Mouse (Mus musculus) B cell, adult 2 months (primary cell): Measurements from ENCODE around the gene Lrig2.
"Not testable (repeated sequence)": the region's sequence is repeated elsewhere in the genome, so short reads cannot be mapped to it uniquely, and the experiment has no call there.

Source experiments
- DNase-seq, 2 experiments: peaks; one replicate each; pipeline ENCODE4 v3.0.0; 2022

Gene Lrig2

DNA sequence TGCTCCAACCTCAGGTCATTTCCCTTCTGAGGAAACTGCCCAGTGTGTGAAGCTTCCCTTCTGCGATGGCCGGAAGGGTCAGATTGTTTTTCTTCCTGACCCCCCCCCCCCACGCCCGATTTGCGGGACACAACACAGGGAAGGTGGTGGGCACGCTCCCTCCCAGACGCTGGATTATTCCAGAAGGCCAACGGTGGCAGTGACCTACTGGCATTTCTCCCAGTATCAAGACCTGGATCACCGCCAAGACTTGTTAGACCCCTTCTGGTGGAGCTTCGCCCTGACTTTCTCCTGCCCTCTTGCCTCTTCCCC, 79.9 kb downstream of the Lrig2 start:
- no peak for DNase-seq

DNA sequence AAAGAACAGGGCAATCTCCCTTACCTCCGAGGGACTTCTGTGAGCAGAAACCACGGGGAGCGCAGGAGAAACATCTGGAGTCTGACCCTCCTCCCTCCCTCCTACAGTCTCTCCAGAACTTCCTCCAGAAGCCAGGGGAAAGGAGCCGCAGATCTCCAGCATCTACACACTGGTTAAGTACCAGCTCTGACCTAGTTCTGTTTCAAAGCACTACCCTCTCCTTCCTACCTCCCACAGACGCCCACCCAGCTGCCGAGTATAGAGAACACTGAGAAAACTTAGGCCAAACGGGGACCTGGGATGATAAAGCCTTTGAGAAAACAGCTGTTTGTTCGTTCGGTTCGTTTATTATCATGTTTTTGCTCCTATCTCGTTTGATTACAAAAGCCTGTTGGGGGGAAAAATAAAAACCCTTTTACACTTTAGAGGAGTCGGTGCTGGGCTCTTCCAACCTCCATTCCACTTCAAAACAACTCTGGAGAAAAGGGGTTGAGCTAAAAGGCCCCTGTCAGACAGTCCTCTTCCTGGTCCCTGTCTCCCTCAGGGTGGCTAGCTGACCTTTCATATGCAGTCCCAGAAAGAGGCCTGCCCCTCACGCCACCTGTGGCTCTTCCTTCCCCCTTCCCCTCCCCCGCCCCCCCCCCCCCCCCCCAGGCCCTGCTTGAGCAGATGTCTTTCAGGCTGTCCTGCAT, 80.4 kb downstream of the Lrig2 start:
- DNase-seq: no peak

DNA sequence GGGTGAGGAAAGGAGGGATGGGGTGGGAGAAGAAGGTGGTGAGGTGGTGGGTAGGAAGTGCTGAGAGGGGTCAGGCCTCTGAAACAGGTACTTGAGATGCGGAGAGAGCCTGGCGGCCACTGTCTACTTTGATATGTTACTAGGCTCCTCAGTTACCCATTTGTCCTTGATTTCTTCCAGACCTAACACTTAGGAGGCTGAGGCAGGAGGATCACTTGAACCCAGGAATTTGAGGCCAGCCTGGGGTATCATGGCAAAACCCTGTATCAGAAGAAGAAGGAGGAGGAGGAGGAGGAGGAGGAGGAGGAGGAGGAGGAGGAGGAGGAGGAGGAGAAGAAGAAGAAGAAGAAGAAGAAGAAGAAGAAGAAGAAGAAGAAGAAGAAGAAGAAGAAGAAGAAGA, 84.4 kb downstream of the Lrig2 start:
- not testable (repeated sequence) for DNase-seq

DNA sequence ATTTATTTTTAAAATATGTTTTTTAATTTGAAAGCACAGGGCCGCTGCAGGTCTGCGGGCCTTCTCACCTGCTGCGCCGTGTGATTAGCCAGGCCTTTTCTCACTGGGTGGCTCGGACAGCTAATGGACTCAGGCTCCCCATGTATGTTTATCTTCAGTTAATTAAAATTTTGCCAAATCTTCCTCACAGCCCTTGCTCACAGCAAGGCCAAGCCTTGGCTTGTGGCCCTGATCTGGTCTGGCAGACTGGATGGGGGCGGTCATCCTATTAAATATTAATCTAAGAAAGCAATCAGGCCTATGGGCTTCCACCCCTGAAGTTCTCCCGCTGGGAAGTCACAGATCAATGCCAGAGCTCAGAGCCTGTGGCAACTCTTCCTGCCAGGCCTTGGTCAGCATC, 87.4 kb downstream of the Lrig2 start:
- DNase-seq: no peak

DNA sequence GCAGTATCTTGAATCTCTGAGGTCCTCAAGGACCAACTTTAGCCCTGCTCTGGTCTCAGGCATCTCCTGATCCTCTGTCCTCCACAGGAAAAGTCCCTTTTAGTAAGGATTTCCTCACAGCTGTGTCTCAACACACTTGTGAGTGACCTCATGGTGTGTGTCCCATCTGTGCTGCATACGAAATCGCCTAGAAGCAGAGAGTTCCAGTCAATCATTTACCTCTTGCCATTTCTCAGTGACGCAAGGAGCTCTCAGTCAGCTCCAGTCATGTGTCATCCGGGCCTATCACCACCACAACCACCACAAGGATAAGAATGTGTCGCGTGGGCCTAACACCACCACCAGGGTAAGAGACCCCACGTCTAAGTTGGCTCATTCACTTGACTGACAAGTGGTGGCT, 90.8 kb downstream of the Lrig2 start:
- no peak for DNase-seq

DNA sequence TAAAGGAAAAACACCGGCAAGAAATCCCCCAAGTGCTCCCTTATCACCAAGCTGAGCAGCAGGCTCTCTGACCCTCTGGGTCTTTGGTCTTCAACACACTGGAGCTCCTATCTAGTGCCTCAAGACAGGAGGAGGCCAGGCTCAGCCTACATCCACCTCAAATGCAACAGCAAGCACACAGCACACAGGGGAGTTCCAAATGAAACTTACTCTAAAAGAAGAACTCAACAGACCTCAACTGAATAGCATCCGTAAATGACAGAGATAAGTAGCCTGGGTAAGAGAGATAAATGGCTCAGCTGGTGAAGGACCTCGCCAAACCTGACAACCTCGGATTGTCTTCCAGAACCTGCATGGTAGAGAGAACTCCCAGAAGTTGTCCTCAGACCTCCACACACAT, 91.7 kb downstream of the Lrig2 start:
- no peak for DNase-seq

DNA sequence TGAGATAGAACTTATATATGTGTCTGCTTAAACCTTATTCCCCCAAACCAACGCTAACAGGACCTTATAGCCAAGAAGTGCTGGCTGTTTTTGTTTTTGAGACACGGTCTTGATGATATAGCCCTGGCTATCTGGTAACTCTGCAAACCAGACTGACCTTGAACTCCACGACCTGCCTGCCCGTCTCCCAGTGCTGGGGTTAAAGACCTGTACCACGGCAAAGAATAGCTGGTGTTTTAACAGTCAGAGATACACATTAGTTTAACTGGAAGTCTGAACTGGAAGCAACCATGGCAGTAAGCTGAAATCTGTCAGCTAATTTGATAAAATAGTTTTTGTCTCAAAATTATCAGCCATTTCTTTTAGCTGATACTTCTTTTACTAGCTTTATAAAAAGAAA, 94.9 kb downstream of the Lrig2 start:
- no peak for DNase-seq

DNA sequence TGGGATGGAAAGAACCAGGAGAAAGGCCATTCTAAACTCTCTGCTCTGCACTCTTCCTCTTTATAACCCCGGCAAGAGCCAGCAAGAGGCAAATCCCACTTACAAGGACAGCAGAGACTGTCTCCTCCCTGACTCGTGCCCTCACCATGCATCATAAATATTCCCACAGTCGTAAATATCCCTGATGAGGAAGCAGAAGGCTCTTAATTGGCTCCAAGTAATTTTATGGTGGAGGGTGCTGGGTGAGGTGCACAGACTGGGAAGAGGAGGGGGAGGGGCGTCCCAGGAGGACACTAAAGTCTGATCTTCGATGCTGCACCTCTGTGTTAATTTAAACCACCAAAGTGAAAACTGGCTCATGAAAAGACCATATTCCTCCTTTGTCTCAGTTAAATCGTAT, 99.2 kb downstream of the Lrig2 start:
- no peak for DNase-seq

DNA sequence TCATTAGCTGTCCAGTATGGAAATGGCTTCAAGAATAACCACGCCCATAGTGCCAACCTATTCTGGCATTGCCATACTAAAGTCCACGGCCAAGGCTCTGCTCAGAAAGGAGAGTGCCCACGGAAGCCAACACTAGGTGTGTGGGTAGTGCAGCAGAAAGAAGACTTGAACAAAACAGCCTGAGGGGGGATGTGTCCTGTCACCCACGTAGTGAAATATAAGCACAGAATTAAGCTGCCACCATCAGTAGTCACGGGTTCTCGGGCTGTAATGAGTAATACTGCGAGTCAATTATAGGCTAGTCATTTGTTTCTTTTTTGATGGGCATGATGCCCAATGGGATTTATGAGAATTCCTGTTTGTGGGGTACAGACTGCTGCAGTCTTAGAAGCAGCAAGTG, 104.2 kb downstream of the Lrig2 start:
- no peak for DNase-seq

DNA sequence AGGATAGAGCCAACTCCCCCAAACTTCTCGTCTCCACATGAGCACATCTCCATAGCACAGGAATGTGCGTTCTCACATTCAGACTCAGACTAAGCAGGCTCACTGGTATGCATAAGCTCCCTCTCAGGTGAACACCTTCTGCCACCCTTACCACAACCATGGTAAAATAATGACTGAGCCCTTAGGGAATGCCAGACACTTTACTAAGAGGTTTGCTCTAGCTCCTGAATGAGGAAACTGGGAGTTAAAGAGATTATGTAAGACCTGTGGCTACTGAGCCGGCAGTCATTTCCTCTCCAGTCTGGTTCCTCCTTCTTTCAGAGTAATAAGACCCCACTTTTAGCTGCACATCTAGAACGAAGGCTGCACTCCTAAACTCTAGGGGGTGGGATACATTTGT, 108.1 kb downstream of the Lrig2 start:
- DNase-seq: no peak

DNA sequence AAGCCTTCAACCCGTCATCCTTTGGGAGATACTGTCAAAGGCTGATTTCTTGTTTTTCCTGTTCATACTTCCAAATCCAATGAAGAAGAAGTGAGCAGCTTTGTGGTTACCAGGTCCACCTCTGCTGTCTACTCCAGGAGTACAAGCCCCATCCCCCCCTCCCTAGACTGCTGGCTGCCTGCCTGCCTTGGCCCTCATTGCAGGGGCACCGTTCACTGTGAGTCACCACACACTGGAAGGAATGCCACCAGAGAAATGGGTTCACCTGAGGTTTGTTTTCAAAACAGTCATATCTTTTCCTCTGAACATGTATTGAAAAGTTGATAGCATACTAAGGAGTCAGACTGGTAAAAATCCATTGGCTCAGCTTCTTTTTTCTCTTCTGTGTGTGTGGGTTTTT, 110.5 kb downstream of the Lrig2 start:
- no peak for DNase-seq

DNA sequence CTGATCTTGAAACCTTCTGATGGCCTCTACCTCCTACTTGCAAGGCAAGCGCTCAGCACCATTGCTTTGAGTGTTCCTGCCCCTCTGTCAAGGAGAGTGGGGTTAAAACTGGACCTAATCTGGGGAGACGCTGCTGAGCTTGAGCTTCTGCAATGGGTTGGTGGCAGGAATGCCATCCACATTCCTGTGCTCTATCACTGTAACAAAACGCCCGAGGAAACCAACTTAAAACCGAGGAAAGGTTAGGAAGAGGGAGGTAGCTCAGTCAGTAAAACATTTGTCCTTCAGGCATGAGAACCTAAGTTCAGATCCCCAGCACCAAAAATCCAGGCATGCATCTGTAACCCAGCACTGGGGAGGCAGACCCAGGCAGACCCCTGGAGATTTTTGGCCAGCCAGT, 111.6 kb downstream of the Lrig2 start:
- no peak for DNase-seq

DNA sequence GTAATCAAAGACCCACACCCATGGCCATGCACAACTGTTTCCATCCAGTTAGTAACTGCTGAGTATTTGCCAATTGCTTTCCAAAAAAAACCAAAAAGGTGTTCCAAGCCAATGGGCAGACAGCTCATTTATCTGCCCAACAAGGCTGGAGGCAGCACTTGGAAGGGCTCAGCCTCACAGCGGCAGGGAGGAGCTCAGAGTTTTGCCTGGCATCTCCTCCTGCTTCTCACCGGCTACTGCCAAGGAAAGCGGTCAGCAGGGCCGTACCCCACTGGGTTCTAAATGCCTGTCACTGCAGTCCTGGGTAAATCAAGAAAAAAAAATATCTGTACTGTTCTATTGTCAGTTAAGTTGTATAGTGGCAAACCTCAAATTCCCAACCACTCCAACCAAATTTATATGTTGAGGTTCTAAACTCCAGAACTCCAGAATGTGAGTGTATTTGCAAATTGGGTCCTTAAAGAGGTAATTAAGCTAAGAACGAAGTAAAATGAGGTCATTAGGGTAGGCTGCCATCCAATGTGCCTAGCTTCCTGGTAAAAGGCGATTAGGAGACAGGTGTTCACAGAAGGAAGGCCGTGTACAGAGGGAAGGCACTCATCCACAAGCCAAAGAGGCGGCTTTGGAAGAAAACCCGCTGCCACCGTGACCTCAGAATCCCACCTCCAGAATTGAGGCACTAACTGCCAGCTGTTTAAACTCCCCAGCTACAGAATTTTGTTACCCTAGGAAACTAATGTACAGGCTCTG, 112.2 kb downstream of the Lrig2 start:
- no peak for DNase-seq

DNA sequence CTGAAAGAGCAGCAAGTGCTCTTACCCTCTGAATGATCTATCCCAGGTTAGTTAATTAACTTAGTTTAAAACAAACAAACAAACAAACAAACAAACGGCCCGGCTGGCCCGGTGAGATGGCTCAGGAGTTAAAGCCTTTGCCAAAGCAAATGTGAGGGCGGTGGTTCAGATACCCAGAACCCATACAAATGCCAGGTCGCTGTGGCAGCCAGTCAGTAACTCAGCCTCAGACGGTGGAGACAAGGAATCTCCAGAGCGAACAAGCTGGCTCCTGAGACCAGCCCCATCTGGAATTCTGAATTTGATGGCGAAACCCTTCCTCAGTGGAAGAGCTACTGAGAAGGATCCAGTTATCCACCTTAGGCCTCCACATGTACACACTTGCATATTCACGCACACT, 114.4 kb downstream of the Lrig2 start:
- no peak for DNase-seq

DNA sequence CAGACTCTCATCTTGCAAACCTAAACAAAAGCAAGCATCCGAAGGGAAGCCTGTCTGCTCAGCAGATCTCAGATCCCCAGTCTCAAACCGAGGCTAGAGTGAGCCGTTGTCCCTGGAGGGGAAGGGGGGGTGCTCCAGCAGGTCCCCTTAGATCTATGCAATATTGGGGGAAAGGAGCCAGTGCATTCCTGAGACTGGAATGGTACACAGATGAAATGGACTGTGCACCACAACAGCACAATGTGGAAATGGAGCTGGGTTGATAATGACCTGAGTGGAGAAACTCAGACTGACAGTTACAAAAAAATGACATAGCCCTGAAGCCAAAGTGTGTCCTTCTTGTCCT, 115.0 kb downstream of the Lrig2 start:
- DNase-seq: no peak

DNA sequence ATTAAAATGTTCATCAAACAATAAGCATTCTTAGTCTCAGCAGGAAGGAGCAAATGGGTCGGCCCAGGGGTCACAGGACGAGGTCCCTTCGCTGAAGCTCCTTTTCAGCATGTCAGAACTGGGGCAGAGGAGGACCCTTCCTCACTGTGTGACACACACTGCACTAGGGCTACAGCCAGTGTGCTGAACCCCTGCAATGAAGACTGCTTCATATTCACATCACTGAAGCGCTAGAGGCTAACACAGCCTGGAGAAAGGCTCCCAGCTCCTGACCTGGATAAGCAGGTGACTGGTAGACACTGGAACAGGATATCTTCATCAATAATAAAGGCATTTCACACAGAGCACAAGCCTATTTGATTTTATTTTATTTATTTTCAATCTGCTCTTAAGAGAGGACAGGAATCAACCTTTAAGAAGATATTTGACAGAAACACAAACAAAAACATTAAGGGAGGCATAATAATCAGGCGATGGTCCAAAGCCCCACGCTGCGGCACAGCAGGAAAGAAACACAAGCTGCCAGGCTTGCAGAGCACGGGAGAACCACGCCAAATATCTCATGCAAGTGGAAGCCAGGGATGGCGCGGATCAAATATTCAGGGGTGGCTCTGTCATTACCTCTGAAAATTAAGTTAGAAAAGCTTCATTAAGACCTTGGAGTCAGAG, 115.5 kb downstream of the Lrig2 start:
- DNase-seq: no peak

DNA sequence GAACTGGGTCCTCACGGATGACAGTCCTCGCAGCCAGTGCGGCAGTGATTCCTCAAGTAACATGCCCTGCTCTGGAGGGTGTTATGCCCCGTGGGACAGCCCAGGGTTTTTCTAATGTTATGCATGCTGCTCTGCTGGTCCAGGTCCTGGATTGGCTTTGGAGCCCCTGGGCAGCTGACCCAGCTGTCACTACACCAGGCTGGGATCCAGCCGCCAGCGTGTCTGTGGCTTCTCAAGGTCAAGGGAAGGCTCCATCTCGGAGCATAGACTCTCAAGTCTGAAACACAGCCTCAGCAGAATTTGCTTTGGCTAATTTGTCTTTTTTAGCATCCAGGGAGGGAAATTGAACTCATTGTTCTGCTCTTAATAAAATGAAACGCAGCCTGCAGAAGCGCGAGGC, 121.6 kb downstream of the Lrig2 start:
- no peak for DNase-seq

DNA sequence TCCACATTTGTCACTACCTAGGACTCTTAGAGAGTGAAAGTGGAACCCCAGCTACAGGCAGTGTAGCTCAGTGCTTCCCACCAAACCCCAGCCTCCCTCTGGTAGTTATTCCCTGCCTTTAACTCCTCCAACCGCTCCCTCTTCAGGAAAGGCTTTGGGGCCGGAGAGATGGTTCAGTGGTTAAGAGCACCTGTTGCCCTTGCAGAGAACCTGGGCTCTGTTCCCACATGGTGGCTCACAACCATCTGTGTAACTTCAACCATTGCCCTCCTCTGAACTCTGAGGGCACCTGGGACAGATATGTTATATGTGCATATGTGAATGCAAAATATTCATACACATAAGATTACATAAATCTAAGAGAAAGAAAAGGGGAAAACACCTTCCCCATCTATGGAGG, 122.3 kb downstream of the Lrig2 start:
- no peak for DNase-seq

DNA sequence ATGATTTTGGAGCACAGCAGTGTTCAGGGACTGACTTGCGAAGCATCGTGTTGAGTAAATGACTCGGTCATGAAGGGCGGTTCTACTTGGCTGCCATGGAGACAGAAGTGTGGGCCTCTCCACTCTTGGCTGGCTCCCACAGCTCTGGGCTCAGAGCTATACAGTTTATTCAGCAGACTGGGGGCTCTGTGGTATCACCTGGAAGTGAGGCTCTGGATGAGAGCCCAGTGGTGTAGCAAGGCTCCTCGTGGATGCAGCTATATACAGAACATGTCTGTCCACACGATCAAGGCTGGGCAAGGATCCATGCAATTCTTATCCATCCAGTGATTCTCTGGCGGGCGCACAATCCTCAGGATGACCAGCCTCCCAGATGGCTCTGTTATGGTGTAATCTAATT, 126.1 kb downstream of the Lrig2 start:
- no peak for DNase-seq

DNA sequence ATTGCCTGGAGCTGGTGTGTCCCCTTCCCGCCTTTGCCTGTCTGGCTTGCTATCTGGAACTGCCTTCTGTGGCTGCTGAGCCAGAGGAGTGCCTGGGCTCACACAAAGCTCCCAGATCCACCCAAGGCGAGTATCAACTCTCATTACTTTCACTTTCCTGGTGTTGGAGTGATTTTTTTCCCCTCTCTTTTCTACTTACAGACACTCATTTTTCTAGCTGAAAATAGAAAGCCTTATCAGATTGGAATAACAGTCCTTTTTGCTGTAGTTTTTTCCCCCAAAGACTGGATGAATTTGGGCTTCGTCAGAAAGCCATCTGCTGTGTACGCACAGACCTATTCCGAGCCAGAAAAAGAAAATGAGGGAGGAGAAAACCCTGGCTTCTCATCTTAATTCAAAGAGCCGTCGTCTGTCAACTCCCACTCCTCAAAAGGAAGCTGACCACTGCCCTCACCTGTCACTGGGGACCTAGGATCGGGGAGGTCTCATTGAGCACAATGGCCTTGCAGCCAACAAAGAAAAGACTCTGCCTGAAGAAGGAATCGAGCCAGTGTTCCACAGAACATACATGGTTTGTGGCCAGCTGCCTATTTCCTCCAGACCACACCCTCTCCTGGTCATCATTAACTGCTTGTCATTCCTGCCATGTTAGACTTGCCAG, 127.9 kb downstream of the Lrig2 start:
- DNase-seq: no peak

DNA sequence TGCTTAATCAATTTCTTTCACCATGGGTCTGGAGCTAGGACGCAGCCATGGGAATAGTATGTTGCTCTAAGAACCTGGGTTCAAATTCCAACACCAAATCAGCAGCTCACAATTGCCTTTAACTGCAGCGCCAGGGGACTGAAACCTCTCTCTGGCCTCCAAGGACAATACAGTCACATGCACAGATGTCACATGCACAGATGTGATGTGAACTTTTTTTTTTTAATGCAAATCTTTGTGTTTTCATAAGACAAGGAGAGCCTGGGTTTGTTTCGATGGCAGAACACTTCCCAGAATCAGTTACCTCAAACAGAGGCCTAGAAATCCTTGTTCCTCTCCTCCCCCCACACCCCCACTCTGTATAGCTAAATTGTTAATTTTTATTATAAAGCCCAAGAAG, 133.5 kb downstream of the Lrig2 start:
- DNase-seq: no peak

DNA sequence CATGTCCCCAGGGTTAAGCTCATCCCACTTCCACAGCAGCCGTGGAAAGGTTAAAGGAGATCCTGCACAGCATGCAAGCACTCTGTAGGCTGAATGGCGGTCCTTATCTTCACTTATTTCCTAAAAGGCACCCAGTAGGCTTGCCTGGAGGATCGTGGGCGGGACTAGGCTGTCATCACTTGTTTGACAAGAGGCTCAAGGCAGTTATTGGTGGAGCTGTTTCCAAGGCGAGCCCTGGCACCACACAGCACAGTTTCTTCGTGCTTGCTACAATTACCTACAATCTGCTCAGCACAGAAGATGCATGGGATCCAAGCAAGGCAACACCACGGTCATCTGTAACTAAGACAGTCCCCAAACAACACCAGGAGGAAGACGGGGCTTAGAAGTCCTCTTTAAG, 137.8 kb downstream of the Lrig2 start:
- no peak for DNase-seq

DNA sequence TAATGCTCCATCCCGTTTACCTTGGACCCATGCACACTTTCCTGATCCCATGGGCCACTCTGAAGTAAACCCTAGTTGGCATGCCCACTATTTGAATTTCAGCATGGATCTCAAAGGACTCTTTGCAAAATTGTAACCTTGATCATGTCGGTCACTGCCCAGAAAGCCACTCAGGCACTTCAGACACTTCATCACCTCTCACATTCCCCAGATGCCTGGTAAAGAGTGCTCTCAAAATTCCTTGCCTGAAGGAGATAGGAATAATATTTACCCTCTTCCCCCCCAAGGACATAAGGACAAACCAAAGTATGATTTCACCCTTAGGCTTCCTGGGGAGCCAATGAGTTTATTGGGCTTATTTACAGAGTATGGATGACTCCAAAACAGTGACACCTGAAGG, 139.3 kb downstream of the Lrig2 start:
- DNase-seq: no peak

DNA sequence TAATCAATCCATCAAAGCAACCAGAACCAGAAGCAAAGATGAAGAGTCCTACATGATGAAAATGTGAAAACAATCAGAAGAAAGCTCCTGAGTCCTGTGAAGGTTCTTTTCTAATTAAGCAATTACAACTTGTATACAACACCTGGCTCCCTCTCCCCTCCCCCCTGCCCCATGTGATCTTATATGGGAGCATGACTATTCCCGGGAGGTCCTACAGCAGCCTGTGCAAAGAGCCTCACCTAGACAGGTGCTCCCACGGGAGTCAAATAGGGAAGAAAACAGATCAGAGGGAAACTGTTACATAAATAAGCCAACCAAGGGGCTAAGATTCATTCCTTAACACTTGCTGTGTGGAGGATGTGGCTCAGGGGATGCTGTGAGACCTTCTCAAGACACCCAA, 143.8 kb downstream of the Lrig2 start:
- no peak for DNase-seq
